Mouse (Mus musculus) hematopoietic stem cell, adult 5-6 weeks (primary cell): Measurements from ENCODE around the gene Gm45753. TPM values are rescaled to one million over a fixed set of nuclear protein-coding genes. Genes with fewer than 3 reads are reported as not detected.
A peak's percentile ranks its signal among the peaks of the same experiment; 100 is the strongest.

ENCODE experiments used
- ATAC-seq, 2 experiments: fragments of 125-278 bp in 1 of 2; replicated peaks in 1 of 2; 2 replicates each; pipeline ENCODE4 v1.8.0; 2016 to 2017; ENCODE audit warnings: inconsistent platforms in 2 of 2, mild to moderate bottlenecking in 2 of 2, moderate number of reproducible peaks in 2 of 2, low read depth in 1 of 2, moderate TSS enrichment in 1 of 2; ENCODE audit not compliant: low FRiP score in 2 of 2, poor library complexity in 2 of 2, severe bottlenecking in 2 of 2, insufficient read depth in 1 of 2, low TSS enrichment in 1 of 2
- total RNA-seq: library from RNA; stranded (forward); fragments of 172-1452, 232-1000 nt; gene quantifications from 2 replicates; pipeline ENCODE4 v1.2.3, GENCODE M21; 2017

Gm45753 gene
- total RNA-seq, 1 experiment from 2014 or later: not detected

GRCm38 (mm10) chr8:45239363-45239762 is 68.9 kb downstream of the Gm45753 start:
- no peak for ATAC-seq

GRCm38 (mm10) chr8:45238282-45238681 is 70.0 kb downstream of the Gm45753 start:
- peak in 1 of 2 experiments; percentile 34; a peak in 2 of 4 replicates for ATAC-seq

- ATAC-seq: peak; percentile 49 to 58; a peak in 2 of 4 replicates
Measured at GRCm38 (mm10) chr8:45236164-45236912, 71.9 kb downstream of the Gm45753 start.

GRCm38 (mm10) chr8:45235228-45235627 is 73.0 kb downstream of the Gm45753 start:
- no peak for ATAC-seq

GRCm38 (mm10) chr8:45233256-45233655 is 75.0 kb downstream of the Gm45753 start:
- no peak for ATAC-seq

Other genes with a start within 250 kb of the Gm45753 start
- gene Mtnr1a, start 239.3 kb downstream of the Gm45753 start, total RNA-seq: not detected in 2 replicates
- not detected in 2 replicates for gene F11, start 46.4 kb downstream of the Gm45753 start, total RNA-seq
- not detected in 2 replicates for gene Klkb1, start 13.6 kb downstream of the Gm45753 start, total RNA-seq
- 23.1 and 26.6 TPM in 2 replicates for gene Cyp4v3, start 24.8 kb upstream of the Gm45753 start, total RNA-seq
- 0.31 TPM in 1 of 2 replicates, not detected in the other for gene Fam149a, start 73.8 kb upstream of the Gm45753 start, total RNA-seq
- gene Tlr3, start 102.6 kb upstream of the Gm45753 start, total RNA-seq: 2.1 and 7.0 TPM in 2 replicates
- gene Sorbs2, start 199.3 kb upstream of the Gm45753 start, total RNA-seq: 1.0 and 3.6 TPM in 2 replicates